Mouse (Mus musculus) liver, adult 2 months (tissue): ENCODE data around the gene Nkain4. TPM values are rescaled to one million over a fixed set of nuclear protein-coding genes. Genes with fewer than 3 reads are reported as not detected.

ENCODE experiments used
- DNase-seq: peaks from one replicate; pipeline ENCODE4 v3.0.0-alpha.2; 2011; ENCODE audit warnings: low read depth, low spot score; ENCODE audit errors: extremely low read depth
- H3K27ac ChIP-seq: fragments of 200-500 bp; replicated peaks from 2 replicates; pipeline ENCODE4 v1.5.1; 2012; ENCODE audit warnings: low read depth, mild to moderate bottlenecking, control low read depth, inconsistent platforms, low read length; ENCODE audit not compliant: insufficient read depth
- H3K27me3 ChIP-seq: fragments of 200-500 bp; 2 replicates; pipeline ENCODE4 v1.6.1; 2012; ENCODE audit warnings: mild to moderate bottlenecking, moderate library complexity, low read length, inconsistent platforms; ENCODE audit not compliant: control insufficient read depth, insufficient read depth
- H3K36me3 ChIP-seq: fragments of 200-500 bp; 2 replicates; pipeline ENCODE4 v1.6.1; 2012; ENCODE audit warnings: low read length, inconsistent platforms; ENCODE audit not compliant: control insufficient read depth, insufficient read depth
- H3K4me1 ChIP-seq: fragments of 200-500 bp; 2 replicates; pipeline ENCODE4 v1.6.1; 2011; ENCODE audit warnings: low read length; ENCODE audit not compliant: control insufficient read depth, insufficient read depth
- H3K4me3 ChIP-seq: fragments of 200-500 bp; 2 replicates; pipeline ENCODE4 v1.5.1; 2011; ENCODE audit warnings: low read depth, mild to moderate bottlenecking, control low read depth, low read length, moderate library complexity; ENCODE audit not compliant: insufficient read depth
- H3K79me2 ChIP-seq: fragments of 200-500 bp; 2 replicates; pipeline ENCODE4 v1.6.1; 2012; ENCODE audit warnings: inconsistent platforms, mild to moderate bottlenecking, low read length, moderate library complexity; ENCODE audit not compliant: control insufficient read depth, insufficient read depth
- H3K9ac ChIP-seq: fragments of 200-500 bp; 2 replicates; pipeline ENCODE4 v1.6.1; 2012; ENCODE audit warnings: low read depth, mild to moderate bottlenecking, control low read depth, inconsistent platforms, low read length
- CTCF ChIP-seq: fragments of 200-500 bp; IDR thresholded peaks from 2 replicates; pipeline ENCODE4 v1.5.1; 2011; ENCODE audit warnings: low read depth, low read length, control low read depth
- POLR2A ChIP-seq: fragments of 200-500 bp; IDR thresholded peaks from 2 replicates; pipeline ENCODE4 v1.6.1; 2011; ENCODE audit warnings: low read length, control low read depth; ENCODE audit not compliant: insufficient read depth; ENCODE audit errors: extremely low read depth
- WGBS: fragments of 180-500 bp; shearing (Covaris S2); methylation state at CpG from one replicate; pipeline ENCODE4 v1.1.7; 2018; 5-methylcytosine and 5-hydroxymethylcytosine counted together
- polyA plus RNA-seq: library from polyadenylated mRNA; depleted of rRNA; stranded (reverse); fragments of >200 nt; gene quantifications from 2 replicates; pipeline ENCODE4 v1.2.3, GENCODE M21; 2012
- total RNA-seq: library from RNA; depleted of rRNA; stranded (reverse); fragments of >200 nt; gene quantifications from 2 replicates; pipeline ENCODE4 v1.2.3, GENCODE M21; 2014

Nkain4 gene
- total and polyA plus RNA-seq, 2 experiments: 1.5 TPM

DNA sequence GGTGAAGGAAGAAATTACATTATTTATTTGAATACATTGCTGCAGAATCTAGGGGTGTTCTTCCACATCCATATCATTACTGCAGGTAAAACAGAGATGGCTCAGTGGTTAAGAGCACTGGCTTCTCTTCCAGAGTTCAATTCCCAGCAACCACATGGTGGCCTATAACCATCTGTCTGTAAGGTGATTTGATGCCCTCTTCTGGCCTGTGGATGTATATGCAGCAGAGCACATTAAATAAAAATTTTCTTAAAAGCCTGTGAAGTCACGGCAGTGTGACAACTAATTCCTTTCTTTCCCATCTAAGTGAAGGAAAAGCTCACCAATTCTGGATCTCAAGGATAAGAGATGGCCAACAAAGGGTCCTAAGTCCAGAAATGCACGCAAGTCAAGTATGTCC lies 52.4 kb downstream of the Nkain4 start:
- WGBS: 60% methylated on average over 2 of the region's 2 CpGs
- H3K9ac ChIP-seq: no peak overlapping the region
- H3K79me2 ChIP-seq: no peaks in the 10 kb centered on the region
- H3K27me3 ChIP-seq: no peaks in the 10 kb centered on the region
- no peak overlapping the region for H3K27ac ChIP-seq
- H3K36me3 ChIP-seq: peaks cover 10% of the 10 kb centered on the region
- TF ChIP-seq CTCF (0 out of 2 replicates have a peak, but pooled peaks have one; percentile 8), POLR2A (no peak)
- peaks cover 15% of the 10 kb centered on the region for H3K4me1 ChIP-seq
- H3K4me3 ChIP-seq: no peak overlapping the region
- peak; percentile 45 for DNase-seq

- no peak overlapping the region for H3K9ac ChIP-seq
- no peaks in the 10 kb centered on the region for H3K36me3 ChIP-seq
- no peaks in the 10 kb centered on the region for H3K4me1 ChIP-seq
- H3K4me3 ChIP-seq: no peak overlapping the region
- TF ChIP-seq POLR2A: no peak
- no peak for TF ChIP-seq CTCF
- H3K27me3 ChIP-seq: peaks cover 17% of the 10 kb centered on the region
- DNase-seq: no peak
- WGBS: 78% methylated on average over 6 of the region's 6 CpGs
- no peaks in the 10 kb centered on the region for H3K79me2 ChIP-seq
- H3K27ac ChIP-seq: no peak overlapping the region
Measured at GRCm38 (mm10) chr2:180897857-180898256, 56.6 kb downstream of the Nkain4 start.

- Histone ChIP-seq H3K27me3 (peaks cover 22% of the 10 kb centered on the region), H3K9ac (no peak overlapping the region), H3K36me3 (no peaks in the 10 kb centered on the region), H3K79me2 (no peaks in the 10 kb centered on the region), H3K4me1 (no peaks in the 10 kb centered on the region), H3K4me3 (no peak overlapping the region), H3K27ac (no peak overlapping the region)
- DNase-seq: no peak
- TF ChIP-seq CTCF: no peak
- WGBS: 74% methylated on average over 15 of the region's 15 CpGs
Measured at GRCm38 (mm10) chr2:180896819-180897625, 57.5 kb downstream of the Nkain4 start.

GRCm38 (mm10) chr2:180895837-180896525 lies 58.5 kb downstream of the Nkain4 start:
- Histone ChIP-seq H3K27me3 (peaks cover 22% of the 10 kb centered on the region), H3K9ac (no peak overlapping the region), H3K4me3 (no peak overlapping the region), H3K27ac (no peak overlapping the region), H3K79me2 (no peaks in the 10 kb centered on the region), H3K4me1 (no peaks in the 10 kb centered on the region), H3K36me3 (no peaks in the 10 kb centered on the region)
- no peak for TF ChIP-seq CTCF
- TF ChIP-seq POLR2A: no peak
- 74% methylated on average over 11 of the region's 11 CpGs for WGBS
- no peak for DNase-seq

DNA sequence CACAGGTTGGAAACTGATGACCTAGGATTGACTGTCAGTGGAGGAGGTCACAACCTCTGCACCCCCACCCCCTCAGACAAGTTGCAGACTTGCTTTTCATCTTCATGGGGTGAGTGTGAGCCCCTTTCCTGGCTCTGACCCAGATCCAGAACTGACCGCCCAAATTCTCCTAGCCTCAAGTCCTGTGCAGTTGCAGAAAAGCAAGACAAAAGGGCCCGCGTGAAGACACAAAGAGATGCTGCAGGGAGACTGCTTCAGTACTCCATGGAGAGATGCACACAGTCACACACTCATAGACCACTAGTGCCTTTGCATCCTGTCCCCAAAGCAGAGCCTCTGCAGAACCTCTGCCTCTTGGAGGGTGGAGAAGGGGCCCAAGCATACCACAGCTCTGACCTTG lies 59.2 kb downstream of the Nkain4 start:
- Histone ChIP-seq H3K36me3 (no peaks in the 10 kb centered on the region), H3K79me2 (no peaks in the 10 kb centered on the region), H3K4me1 (no peaks in the 10 kb centered on the region), H3K4me3 (no peak overlapping the region), H3K27me3 (peaks cover 24% of the 10 kb centered on the region), H3K9ac (no peak overlapping the region), H3K27ac (no peak overlapping the region)
- DNase-seq: no peak
- 80% methylated on average over 3 of the region's 3 CpGs for WGBS
- TF ChIP-seq CTCF (no peak), POLR2A (no peak)

DNA sequence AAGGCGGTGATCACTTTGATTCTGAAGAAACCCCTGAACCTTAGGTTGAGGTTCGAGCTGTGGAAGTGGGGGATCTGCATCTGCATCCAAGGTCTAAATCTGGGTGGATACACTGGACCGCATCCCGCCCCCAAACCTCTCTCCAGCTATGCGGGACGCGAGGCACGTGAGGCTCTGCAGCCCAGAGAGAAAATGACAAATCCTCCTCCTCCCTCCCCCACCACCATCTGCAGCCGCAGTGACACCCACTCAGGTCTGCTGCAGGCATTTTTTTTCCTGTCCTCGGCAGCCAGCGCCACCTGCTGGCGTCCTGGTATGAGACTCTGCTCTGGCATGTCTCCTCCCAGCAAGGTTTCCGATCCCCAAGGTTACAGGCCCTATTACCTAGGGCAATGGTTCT lies 59.8 kb downstream of the Nkain4 start:
- H3K4me1 ChIP-seq: no peaks in the 10 kb centered on the region
- peak; percentile 86 for TF ChIP-seq CTCF
- no peak for TF ChIP-seq POLR2A
- H3K36me3 ChIP-seq: no peaks in the 10 kb centered on the region
- no peaks in the 10 kb centered on the region for H3K79me2 ChIP-seq
- 4% methylated on average over 13 of the region's 13 CpGs for WGBS
- no peak for DNase-seq
- no peak overlapping the region for H3K27ac ChIP-seq
- H3K9ac ChIP-seq: no peak overlapping the region
- H3K27me3 ChIP-seq: peaks cover 30% of the 10 kb centered on the region
- H3K4me3 ChIP-seq: no peak overlapping the region
